Mouse (Mus musculus) WW6 (cell line): Measurements from ENCODE around the gene Ssh2.

ENCODE experiments used
- DNase-seq: peaks from one replicate; pipeline ENCODE4 v3.0.0-alpha.2; 2013; ENCODE audit warnings: low read depth, low spot score

Ssh2 gene

GRCm38 (mm10) chr11:77462283-77463100 lies 246.4 kb downstream of the Ssh2 start, which contains the start of gene Coro6:
Gene Coro6, plus strand, starts transcription at chr11:77462411.
- no peak for DNase-seq

- no peak for DNase-seq
These were observed 247.0 kb downstream of the Ssh2 start for GRCm38 (mm10) chr11:77463101-77463445.

GRCm38 (mm10) chr11:77463786-77464185 lies 247.7 kb downstream of the Ssh2 start:
- DNase-seq, result no peak

DNA sequence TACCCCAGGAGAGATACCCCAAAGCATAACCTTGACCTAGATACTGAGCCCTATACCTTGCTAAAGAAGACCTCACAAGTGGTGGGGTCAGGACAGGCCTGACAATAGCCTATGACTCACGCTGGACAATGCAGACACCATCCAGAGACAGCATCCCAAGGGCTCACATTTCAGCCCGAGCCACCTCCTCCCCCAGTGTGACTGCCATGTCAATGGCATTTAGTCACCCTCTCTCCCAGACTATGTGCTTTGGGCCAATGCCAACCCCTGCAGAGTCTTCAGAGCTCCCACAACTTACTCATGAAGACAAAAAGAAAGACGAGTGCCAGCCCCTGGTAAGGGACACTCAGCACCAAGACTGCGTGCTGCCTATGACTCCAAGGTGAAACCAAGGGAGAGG lies 248.6 kb downstream of the Ssh2 start:
- DNase-seq, result no peak

- no peak for DNase-seq
These were observed 249.0 kb downstream of the Ssh2 start for GRCm38 (mm10) chr11:77465111-77465510.

DNA sequence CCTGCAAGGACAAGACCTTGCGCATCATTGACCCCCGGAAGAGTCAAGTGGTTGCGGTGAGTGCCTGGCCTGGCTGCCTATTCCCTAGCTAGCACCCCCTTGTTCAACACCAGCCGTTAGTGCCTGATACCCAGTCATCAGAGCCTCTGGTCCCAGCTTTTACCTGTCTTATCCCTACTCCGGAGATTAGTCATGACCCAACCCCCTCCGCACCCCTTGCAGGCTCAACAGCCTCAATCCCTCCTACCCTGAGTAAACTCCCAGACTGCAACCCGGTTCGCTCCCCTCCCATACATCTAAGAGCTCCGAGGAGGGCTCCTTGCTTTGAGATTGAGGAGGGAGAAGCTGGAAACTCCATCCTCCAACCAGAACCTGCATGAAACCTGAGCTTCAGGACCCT lies 250.5 kb downstream of the Ssh2 start:
- DNase-seq, result no peak

DNA sequence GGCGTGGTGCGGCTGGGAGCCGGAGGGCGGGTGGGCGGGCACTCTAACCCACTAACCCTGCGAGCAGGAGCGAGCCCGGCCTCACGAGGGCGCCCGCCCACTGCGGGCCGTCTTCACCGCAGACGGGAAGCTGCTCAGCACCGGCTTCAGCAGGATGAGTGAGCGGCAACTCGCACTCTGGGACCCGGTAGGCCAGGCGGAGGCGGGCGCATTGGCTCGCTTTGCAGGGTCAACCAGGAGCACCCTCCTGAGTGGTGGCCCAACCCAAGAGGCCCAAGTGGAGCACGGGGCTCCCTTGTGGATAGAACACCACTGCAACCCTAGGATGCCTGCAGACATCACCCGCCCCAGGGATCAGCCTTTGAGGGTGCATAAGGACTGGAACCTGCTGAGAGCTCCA lies 251.1 kb downstream of the Ssh2 start:
- peak; percentile 79 for DNase-seq

- DNase-seq, result peak; percentile 80
These were observed 251.7 kb downstream of the Ssh2 start for GRCm38 (mm10) chr11:77467784-77468183.

DNA sequence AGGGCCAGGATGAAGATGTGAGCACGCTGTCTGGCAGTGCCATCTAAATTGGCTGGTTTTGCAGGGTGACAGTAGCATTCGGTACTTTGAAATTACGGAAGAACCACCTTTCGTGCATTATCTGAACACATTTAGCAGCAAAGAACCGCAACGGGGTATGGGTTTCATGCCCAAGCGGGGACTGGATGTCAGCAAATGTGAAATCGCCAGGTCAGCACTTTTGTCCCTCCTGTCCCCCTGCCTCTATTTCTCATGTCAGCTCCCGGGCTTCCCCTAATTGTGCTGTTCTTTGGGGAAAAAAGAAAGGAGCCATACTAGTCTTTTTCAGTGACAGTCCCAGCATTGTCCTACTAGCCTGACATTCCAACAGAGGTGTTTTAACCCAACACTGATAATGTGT lies 252.3 kb downstream of the Ssh2 start:
- no peak for DNase-seq

- no peak for DNase-seq
These were observed 255.3 kb downstream of the Ssh2 start for GRCm38 (mm10) chr11:77471407-77471806.

DNA sequence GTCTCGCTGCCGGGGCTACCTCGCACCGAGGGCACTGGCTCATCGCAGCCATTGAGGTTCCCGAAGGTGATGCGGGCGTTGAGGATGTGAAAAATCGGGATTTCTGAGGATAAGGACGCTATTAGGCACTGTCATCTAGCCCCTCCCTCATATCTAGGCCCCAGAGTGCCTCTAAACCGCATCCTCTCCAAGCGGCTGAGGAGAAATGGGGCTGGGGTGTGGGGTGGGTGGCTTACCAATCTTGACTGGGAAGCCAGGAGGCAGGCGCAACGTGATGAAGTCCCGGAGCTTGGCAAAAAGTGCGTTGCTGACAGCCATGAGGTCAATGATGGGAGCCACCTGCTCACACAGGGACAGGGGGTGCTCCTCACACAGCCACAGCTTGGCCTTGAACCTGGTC lies 256.7 kb downstream of the Ssh2 start:
- no peak for DNase-seq

GRCm38 (mm10) chr11:77476216-77476615 lies 260.1 kb downstream of the Ssh2 start:
- DNase-seq, result no peak

DNA sequence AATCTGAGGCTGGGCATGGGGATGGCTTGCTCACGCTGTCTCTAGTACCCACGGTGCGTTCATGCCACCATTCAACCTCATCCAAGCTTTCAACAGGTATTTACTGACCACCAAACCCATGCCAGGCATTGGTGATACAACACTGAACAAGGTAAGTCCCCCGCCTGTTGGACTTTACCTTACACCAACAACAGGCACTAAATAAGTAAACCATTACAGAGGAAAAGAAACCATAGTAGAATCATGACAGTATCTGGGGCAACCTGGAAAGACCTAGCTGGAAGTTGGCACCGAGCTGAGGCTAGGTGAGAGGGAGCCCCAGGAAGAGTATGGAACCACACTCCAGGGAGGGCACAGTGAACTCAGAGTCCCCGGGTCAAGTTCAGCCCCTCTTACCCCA lies 260.8 kb downstream of the Ssh2 start:
- no peak for DNase-seq

- DNase-seq, result no peak
These were observed 267.0 kb downstream of the Ssh2 start for GRCm38 (mm10) chr11:77483043-77483442.

- DNase-seq, result no peak
These were observed 267.6 kb downstream of the Ssh2 start for GRCm38 (mm10) chr11:77483510-77484255.

DNA sequence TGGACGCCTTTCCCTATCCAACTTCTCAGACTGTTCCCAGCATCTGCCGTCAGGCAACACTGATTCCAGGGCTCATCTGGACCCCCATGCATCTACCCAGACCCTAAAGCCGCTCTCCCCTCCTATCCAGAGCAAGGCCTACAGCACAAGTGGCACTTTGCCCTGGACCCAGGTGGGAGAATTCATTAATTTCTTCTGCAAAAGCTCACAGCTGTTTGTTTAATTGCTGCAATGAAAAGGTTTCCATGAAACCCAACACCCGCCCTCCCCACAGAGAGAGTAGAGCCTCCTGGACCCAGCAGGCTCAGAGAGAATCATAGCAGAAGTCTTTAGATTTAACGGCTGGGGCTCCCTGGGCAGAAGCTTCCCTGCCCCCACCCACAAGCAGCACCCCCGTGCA lies 269.1 kb downstream of the Ssh2 start:
- DNase-seq, result no peak

- no peak for DNase-seq
These were observed 270.7 kb downstream of the Ssh2 start for GRCm38 (mm10) chr11:77486798-77487197.

- no peak for DNase-seq
These were observed 272.9 kb downstream of the Ssh2 start for GRCm38 (mm10) chr11:77488771-77489581.

DNA sequence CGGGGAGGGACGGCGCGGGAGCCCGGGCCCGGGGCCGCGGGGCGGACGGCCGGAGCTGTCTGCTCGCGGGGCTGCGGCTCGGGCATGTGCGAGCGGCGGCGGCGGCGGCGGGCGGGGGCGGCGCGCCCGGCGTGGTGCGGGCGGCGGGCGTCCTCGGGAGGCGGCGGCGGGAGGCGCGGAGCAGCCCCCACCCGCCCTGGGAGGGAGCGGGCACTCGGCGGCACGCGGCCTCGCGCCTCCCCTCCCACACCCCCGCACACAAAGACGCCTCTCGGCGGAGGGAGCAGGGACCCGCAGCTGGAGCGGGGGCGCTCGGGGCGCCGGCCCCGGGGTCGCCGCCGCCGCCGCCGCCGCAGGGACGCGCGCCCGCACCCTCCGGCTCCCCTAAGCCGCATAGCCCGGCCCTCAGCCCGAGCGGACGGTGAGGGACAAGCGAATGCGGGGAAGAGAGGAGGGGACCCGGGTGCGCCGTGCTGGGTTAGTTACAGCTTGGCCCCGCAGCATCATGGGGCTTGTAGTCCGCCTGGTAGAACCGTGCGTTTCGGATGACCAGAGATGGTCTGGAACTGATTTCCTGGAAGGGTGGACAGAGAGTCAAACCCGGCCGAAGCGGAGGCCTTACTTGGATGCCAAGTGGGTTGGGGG lies 273.6 kb downstream of the Ssh2 start, which contains the start of gene Ankrd13b:
Gene Ankrd13b (minus strand): TSS at position 88 of the 645 bp plus-strand sequence.
- no peak for DNase-seq

DNA sequence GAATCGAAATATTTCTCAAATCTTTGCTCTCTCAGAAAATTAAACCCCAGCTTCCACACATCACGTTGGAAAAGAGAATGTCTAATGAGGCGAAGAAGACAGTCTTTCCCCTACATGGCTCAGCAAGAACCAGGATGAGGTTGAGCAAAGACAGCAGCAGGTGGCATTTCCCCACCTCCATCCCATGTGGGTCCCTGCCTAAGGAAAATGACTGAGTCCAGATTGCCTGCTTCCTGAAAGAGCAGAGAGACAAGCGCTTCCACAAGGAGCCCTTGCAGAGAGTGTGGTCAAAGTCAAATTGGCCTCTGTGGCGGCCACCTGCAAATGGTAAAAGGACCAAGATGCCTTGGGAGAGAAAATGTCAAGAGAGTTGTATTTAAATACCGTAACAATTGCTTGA lies 274.4 kb downstream of the Ssh2 start:
- no peak for DNase-seq

DNA sequence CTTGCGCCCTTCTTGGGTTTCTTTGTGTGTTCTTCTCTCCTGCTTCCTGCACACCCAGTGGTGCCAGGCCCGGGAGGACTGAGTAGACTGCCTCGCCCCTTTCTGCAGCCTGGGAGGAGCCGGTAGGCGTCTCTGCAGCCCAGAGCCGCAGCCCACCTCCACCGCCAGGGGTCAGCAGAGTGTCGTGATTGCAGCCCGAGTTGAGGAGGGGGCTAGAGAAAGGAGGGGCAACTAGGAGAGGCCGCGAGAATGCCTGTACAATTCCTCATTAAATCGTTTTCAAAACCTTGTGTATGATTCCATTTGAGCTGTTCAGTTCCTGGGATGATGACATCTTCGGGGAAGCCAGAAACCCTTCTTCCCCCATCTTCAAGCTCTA lies 275.0 kb downstream of the Ssh2 start:
- peak; percentile 96 for DNase-seq
